Mouse (Mus musculus) limb, embryonic 14.5 days (tissue): ENCODE data around the gene Sprr2f. TPM values are rescaled to one million over a fixed set of nuclear protein-coding genes. Genes with fewer than 3 reads are reported as not detected.

ENCODE experiments used
- ATAC-seq: fragments of 200-750 bp; cut with Nextera tagmentation; 2 replicates; pipeline ENCODE4 v1.8.0; 2017; ENCODE audit warnings: low read depth, moderate number of reproducible peaks, moderate TSS enrichment; ENCODE audit not compliant: low FRiP score
- DNase-seq: peaks from one replicate; pipeline ENCODE4 v3.0.0-alpha.2; 2015; ENCODE audit warnings: low spot score
- H3K27ac ChIP-seq: fragments of 300-500 bp; sonication (generic); replicated peaks from 2 replicates; pipeline ENCODE4 v1.5.1; 2014; ENCODE audit warnings: low read depth, mild to moderate bottlenecking, low read length, moderate library complexity, mixed read lengths
- H3K27me3 ChIP-seq: fragments of 300-500 bp; sonication (generic); 2 replicates; pipeline ENCODE4 v1.6.1; 2014; ENCODE audit warnings: low read length, mixed read lengths; ENCODE audit not compliant: control insufficient read depth, insufficient read depth
- H3K36me3 ChIP-seq: fragments of 300-500 bp; sonication (generic); 2 replicates; pipeline ENCODE4 v1.6.1; 2014; ENCODE audit warnings: mild to moderate bottlenecking, low read length, moderate library complexity, mixed read lengths; ENCODE audit not compliant: control insufficient read depth, insufficient read depth
- H3K4me1 ChIP-seq: fragments of 300-500 bp; sonication (generic); 2 replicates; pipeline ENCODE4 v1.6.1; 2014; ENCODE audit warnings: antibody characterized with exemption, low read length, mixed read lengths; ENCODE audit not compliant: control insufficient read depth, insufficient read depth
- H3K4me2 ChIP-seq: fragments of 300-500 bp; sonication (generic); replicated peaks from 2 replicates; pipeline ENCODE4 v1.6.1; 2014; ENCODE audit warnings: low read depth, mild to moderate bottlenecking, low read length, moderate library complexity; ENCODE audit not compliant: severe bottlenecking
- H3K4me3 ChIP-seq: fragments of 300-500 bp; sonication (generic); replicated peaks from 2 replicates; pipeline ENCODE4 v1.5.1; 2014; ENCODE audit warnings: low read length
- H3K9ac ChIP-seq: fragments of 300-500 bp; sonication (generic); 2 replicates; pipeline ENCODE4 v1.6.1; 2014; ENCODE audit warnings: mild to moderate bottlenecking, low read depth, low read length, moderate library complexity; ENCODE audit not compliant: severe bottlenecking
- H3K9me3 ChIP-seq: fragments of 300-500 bp; sonication (generic); 2 replicates; pipeline ENCODE4 v1.6.1; 2016; ENCODE audit warnings: low read length; ENCODE audit not compliant: control insufficient read depth
- POLR2A ChIP-seq: fragments of 200-500 bp; IDR thresholded peaks from 2 replicates; pipeline ENCODE4 v1.8.0; 2012; ENCODE audit warnings: inconsistent platforms, mild to moderate bottlenecking, moderate library complexity, borderline replicate concordance; ENCODE audit not compliant: insufficient read depth, insufficient read length; ENCODE audit errors: extremely low read depth
- WGBS: fragments of 180-500 bp; shearing (Covaris S2); extraction: QIAGEN DNeasy Blood & Tissue Kit; methylation state at CpG from one replicate; pipeline ENCODE4 v1.1.7; 2014; 5-methylcytosine and 5-hydroxymethylcytosine counted together
- polyA plus RNA-seq, 2 experiments: library from polyadenylated mRNA; depleted of rRNA in 1 of 2; stranded (reverse) in 1 of 2; unstranded in 1 of 2; fragments of >200 nt; fragmentation: Nextera tagmentation in 1 of 2; extraction: Ambion mirVana in 1 of 2; gene quantifications; 2 replicates each; pipeline versions ENCODE4 v1.2.1 to v1.2.3; 2012 to 2014

The Sprr2f gene
- polyA plus RNA-seq (2012; rRNA removed) (0.27 and 0.43 TPM in 2 replicates), polyA plus RNA-seq (2014; fragmentation: Nextera tagmentation; extraction: Ambion mirVana) (not detected in 2 replicates)

DNA sequence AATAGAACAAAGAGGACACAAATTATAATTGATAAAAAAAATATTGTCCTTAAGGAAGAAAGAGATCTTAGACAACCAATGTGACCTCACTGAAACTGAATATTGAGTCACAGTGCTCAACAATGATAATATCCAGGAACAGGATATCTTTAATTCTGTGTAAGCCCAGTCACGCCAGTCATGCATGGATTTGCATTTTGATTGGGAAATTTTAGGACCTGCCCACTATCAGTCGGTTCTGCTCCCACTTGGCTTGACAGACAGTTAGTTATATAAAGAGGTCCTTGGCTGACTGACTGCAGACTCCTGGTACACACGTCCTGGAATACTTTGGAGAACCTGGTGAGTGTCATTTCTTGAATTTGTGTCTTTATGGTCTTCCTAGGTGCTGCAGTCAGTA, at the start of gene Sprr2f:
Sprr2f (plus strand) TSS at position 301 of the 400 bp plus-strand sequence.
- Histone ChIP-seq H3K27me3 (no peaks in the 10 kb centered on the region), H3K9me3 (no peaks in the 10 kb centered on the region), H3K4me3 (no peak within 1 kb of the TSS), H3K4me1 (no peaks in the 10 kb centered on the region), H3K4me2 (no peak within 1 kb of the TSS), H3K9ac (no peak within 1 kb of the TSS), H3K36me3 (no peaks in the 10 kb centered on the region), H3K27ac (no peak within 1 kb of the TSS)
- WGBS, result 68% methylated on average over 3 of the region's 3 CpGs
- no peak for ATAC-seq
- TF ChIP-seq POLR2A, result no peak
- DNase-seq, result no peak

DNA sequence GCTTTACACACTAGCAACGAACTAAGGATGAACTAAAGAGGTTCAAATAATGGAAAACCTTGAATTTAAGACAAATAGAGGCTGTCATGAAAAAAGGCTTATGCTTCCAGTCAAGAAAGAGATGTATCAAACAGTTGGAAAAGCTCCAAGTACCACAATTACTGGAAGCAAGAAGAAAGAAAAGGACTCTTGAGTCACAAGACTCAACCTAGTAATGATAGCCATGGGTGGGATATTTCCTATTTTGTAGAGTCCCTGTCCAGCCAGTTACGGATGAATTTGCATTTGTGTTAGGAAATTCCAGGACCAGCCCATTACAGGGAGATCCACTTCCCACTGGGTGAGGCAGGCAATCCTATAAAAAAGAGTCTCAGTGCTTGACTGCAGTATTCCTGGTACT, 48.7 kb upstream of the Sprr2f start, which contains the start of gene Sprr2b:
Sprr2b (plus strand) TSS at position 301 of the 400 bp plus-strand sequence.
- Histone ChIP-seq H3K4me2 (no peak within 1 kb of the TSS), H3K9me3 (no peaks in the 10 kb centered on the region), H3K4me1 (no peaks in the 10 kb centered on the region), H3K9ac (no peak within 1 kb of the TSS), H3K4me3 (no peak within 1 kb of the TSS), H3K36me3 (no peaks in the 10 kb centered on the region), H3K27me3 (no peaks in the 10 kb centered on the region), H3K27ac (no peak within 1 kb of the TSS)
- WGBS, result 75% methylated on average over 2 of the region's 2 CpGs
- DNase-seq, result no peak
- no peak for ATAC-seq
- no peak for TF ChIP-seq POLR2A

DNA sequence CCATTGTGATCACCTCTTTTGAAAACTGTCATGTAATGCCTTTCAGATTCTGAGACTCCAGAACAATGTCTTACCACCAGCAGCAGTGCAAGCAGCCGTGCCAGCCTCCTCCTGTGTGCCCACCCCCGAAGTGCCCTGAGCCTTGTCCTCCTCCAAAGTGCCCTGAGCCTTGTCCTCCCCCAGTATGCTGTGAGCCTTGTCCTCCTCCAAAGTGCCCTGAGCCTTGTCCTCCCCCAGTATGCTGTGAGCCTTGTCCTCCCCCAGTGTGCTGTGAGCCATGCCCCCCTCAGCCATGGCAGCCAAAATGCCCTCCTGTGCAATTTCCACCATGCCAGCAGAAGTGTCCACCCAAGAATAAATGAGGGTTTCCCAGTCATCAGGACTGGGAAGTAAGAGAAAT, 47.6 kb upstream of the Sprr2f start:
- no peak overlapping the region for H3K4me3 ChIP-seq
- 83% methylated on average over 2 of the region's 2 CpGs for WGBS
- DNase-seq (no peak), ATAC-seq (no peak)
- TF ChIP-seq POLR2A, result no peak
- H3K4me2 ChIP-seq, result no peak overlapping the region
- no peak overlapping the region for H3K27ac ChIP-seq
- H3K9me3 ChIP-seq, result no peaks in the 10 kb centered on the region
- no peaks in the 10 kb centered on the region for H3K36me3 ChIP-seq
- no peak overlapping the region for H3K9ac ChIP-seq
- H3K27me3 ChIP-seq, result no peaks in the 10 kb centered on the region
- no peaks in the 10 kb centered on the region for H3K4me1 ChIP-seq

DNA sequence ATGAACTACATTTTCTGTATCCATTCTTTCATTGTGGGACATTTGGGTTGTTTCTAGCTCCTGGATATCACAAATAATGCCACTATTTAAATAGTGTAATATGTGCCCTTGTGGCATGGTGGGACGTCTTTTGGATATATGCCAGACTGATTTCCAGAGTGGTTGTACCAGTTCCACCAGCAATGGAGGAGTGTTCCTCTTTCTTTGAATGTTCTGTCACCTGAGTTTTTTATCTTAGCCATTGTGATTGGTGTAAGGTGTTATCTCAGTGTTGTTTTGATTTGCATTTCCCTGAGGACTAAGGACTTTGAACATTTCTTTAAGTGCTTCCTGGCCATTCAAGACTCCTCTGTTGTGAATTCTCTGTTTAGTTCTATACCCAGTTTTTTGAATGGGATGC, 28.7 kb upstream of the Sprr2f start:
- Histone ChIP-seq H3K4me3 (no peak overlapping the region), H3K27me3 (no peaks in the 10 kb centered on the region), H3K4me2 (no peak overlapping the region), H3K4me1 (no peaks in the 10 kb centered on the region), H3K9ac (no peak overlapping the region), H3K27ac (no peak overlapping the region), H3K36me3 (no peaks in the 10 kb centered on the region), H3K9me3 (no peaks in the 10 kb centered on the region)
- ATAC-seq, result no peak
- WGBS, result 85% methylated on average over 1 of the region's 1 CpGs
- DNase-seq, result no peak
- TF ChIP-seq POLR2A, result no peak

DNA sequence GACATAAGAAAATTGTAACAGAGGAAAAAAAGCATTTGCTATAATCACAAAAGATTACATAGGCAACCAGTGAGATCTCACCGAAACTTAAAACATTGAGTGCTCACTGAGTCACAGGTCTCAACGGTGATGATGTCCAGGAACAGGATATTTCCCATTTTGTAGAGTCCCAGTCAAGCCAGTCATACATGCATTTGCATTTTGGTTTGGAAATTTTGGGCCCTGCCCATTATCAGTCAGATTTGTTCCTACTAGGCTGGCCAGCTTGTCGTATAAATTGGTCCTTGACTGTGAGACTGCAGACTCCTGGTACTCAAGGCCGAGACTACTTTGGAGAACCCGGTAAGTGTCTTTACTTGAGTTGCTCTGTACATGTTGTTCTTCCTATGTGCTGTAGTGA, 26.1 kb upstream of the Sprr2f start, which contains the start of gene Sprr2d:
Sprr2d (plus strand) TSS at position 301 of the 400 bp plus-strand sequence.
- ATAC-seq, result no peak
- TF ChIP-seq POLR2A, result no peak
- no peak within 1 kb of the TSS for H3K27ac ChIP-seq
- H3K27me3 ChIP-seq, result no peaks in the 10 kb centered on the region
- WGBS, result 92% methylated on average over 5 of the region's 5 CpGs
- DNase-seq, result no peak
- no peak within 1 kb of the TSS for H3K4me2 ChIP-seq
- H3K9me3 ChIP-seq, result no peaks in the 10 kb centered on the region
- H3K4me3 ChIP-seq, result no peak within 1 kb of the TSS
- no peaks in the 10 kb centered on the region for H3K36me3 ChIP-seq
- no peaks in the 10 kb centered on the region for H3K4me1 ChIP-seq
- no peak within 1 kb of the TSS for H3K9ac ChIP-seq

DNA sequence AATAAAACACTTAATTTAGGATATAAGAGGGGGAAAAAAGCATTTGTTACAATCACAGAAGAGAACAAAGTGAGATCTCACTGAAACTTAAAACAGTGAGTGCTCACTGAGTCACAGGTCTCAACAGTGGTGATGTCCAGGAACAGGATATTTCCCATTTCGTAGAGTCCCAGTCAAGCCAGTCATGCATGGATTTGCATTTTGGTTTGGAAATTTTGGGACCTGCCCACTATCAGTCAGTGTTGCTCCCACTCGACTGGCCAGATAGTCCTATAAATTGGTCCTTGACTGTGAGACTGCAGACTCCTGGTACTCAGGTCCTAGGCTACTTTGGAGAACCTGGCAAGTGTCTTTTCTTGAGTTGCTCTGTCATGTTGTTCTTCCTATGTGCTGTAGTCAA, 13.1 kb upstream of the Sprr2f start, which contains the start of gene Sprr2e:
Sprr2e (plus strand) TSS at position 301 of the 400 bp plus-strand sequence.
- DNase-seq (no peak), ATAC-seq (no peak)
- Histone ChIP-seq H3K27ac (no peak within 1 kb of the TSS), H3K9ac (no peak within 1 kb of the TSS), H3K4me1 (no peaks in the 10 kb centered on the region), H3K36me3 (no peaks in the 10 kb centered on the region), H3K4me2 (no peak within 1 kb of the TSS), H3K4me3 (no peak within 1 kb of the TSS), H3K27me3 (no peaks in the 10 kb centered on the region), H3K9me3 (no peaks in the 10 kb centered on the region)
- WGBS, result 79% methylated on average over 2 of the region's 2 CpGs
- TF ChIP-seq POLR2A, result no peak
